Mouse (Mus musculus) midbrain, embryonic 14.5 days (tissue): ENCODE results near the gene Tmem156. TPM values are rescaled to one million over a fixed set of nuclear protein-coding genes. Genes with fewer than 3 reads are reported as not detected.

Source experiments
- ATAC-seq: fragments of 200-750 bp; cut with Nextera tagmentation; 2 replicates; pipeline ENCODE4 v1.8.0; 2017; ENCODE audit warnings: moderate number of reproducible peaks, moderate library complexity; ENCODE audit not compliant: low FRiP score, low TSS enrichment
- DNase-seq: peaks from one replicate; pipeline ENCODE4 v3.0.0-alpha.2; 2015
- H3K27ac ChIP-seq: fragments of 300-500 bp; sonication (generic); replicated peaks from 2 replicates; pipeline ENCODE4 v1.5.1; 2014; ENCODE audit warnings: mild to moderate bottlenecking, low read depth, low read length, moderate library complexity
- H3K27me3 ChIP-seq: fragments of 300-500 bp; sonication (generic); 2 replicates; pipeline ENCODE4 v1.6.1; 2014; ENCODE audit warnings: low read length, control low read depth, mixed read lengths; ENCODE audit not compliant: control insufficient read depth, insufficient read depth
- H3K36me3 ChIP-seq: fragments of 300-500 bp; sonication (generic); 2 replicates; pipeline ENCODE4 v1.6.1; 2014; ENCODE audit warnings: low read length, control low read depth; ENCODE audit not compliant: control insufficient read depth, insufficient read depth
- H3K4me1 ChIP-seq: fragments of 300-500 bp; sonication (generic); 2 replicates; pipeline ENCODE4 v1.6.1; 2014; ENCODE audit warnings: mild to moderate bottlenecking, antibody characterized with exemption, low read length, control low read depth; ENCODE audit not compliant: control insufficient read depth, insufficient read depth
- H3K4me2 ChIP-seq: fragments of 300-500 bp; sonication (generic); 2 replicates; pipeline ENCODE4 v1.6.1; 2014; ENCODE audit warnings: mild to moderate bottlenecking, low read length, moderate library complexity
- H3K4me3 ChIP-seq: fragments of 300-500 bp; sonication (generic); replicated peaks from 2 replicates; pipeline ENCODE4 v1.5.1; 2014; ENCODE audit warnings: low read depth, low read length
- H3K9ac ChIP-seq: fragments of 300-500 bp; sonication (generic); replicated peaks from 2 replicates; pipeline ENCODE4 v1.6.1; 2014; ENCODE audit warnings: mild to moderate bottlenecking, low read length, moderate library complexity
- H3K9me3 ChIP-seq: fragments of 300-500 bp; sonication (generic); 2 replicates; pipeline ENCODE4 v1.6.1; 2016; ENCODE audit warnings: low read length, control low read depth, mixed read lengths; ENCODE audit not compliant: control insufficient read depth
- WGBS: fragments of 180-500 bp; shearing (Covaris S2); extraction: QIAGEN DNeasy Blood & Tissue Kit; methylation state at CpG from one replicate; pipeline ENCODE4 v1.1.7; 2014; 5-methylcytosine and 5-hydroxymethylcytosine counted together
- polyA plus RNA-seq: library from polyadenylated mRNA; unstranded; fragments of >200 nt; fragmentation: Nextera tagmentation; extraction: Ambion mirVana; gene quantifications from 2 replicates; pipeline ENCODE4 v1.2.1, GENCODE M21; 2014

The Tmem156 gene
- not detected in 2 replicates for polyA plus RNA-seq

DNA sequence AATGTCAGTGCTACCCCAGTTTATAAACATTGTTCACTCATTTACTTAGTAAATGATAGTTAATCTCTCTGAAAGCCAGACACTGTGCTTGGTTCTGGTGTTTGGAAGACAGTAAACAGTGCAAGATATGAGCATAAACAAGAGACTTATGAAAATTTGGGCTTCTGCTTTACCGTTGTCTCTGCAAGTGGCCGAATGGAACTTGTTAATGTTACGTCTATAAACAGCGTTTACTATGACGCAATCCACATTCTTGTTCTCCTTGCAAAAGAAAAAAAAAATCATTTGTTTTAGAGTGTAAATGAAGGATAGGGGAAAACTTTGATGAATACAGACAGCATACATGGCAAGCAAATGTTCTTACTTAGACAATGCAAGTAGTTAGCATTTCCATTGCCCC is at the start of gene Tmem156:
TSS of gene Tmem156 (minus strand) at position 212 of the 400 bp plus-strand sequence.
- no peak for DNase-seq
- H3K27me3 ChIP-seq, result no peaks in the 10 kb centered on the region
- H3K9me3 ChIP-seq, result no peaks in the 10 kb centered on the region
- H3K4me2 ChIP-seq, result no peak within 1 kb of the TSS
- no peaks in the 10 kb centered on the region for H3K4me1 ChIP-seq
- no peak for ATAC-seq
- 88% methylated on average over 5 of the region's 5 CpGs for WGBS
- no peak within 1 kb of the TSS for H3K4me3 ChIP-seq
- H3K27ac ChIP-seq, result no peak within 1 kb of the TSS
- H3K36me3 ChIP-seq, result no peaks in the 10 kb centered on the region
- H3K9ac ChIP-seq, result no peak within 1 kb of the TSS

DNA sequence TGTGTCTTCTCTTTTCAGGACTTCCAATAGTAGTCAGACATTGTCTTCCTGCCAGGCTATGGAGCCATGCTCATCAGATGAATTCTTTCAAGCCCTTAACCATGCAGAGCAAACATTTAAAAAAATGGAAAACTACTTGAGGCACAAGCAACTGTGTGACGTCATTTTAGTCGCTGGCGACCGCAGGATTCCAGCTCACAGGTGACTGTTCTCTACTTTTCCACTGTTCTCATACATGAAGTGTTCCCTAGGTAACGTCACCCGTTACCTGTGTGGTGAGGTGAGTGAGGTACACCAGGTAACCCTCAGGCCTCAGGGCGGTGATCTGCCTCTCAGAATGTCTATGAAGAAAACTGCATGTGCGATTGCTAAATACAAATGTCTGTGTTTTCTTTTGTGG is 49.3 kb upstream of the Tmem156 start:
- Histone ChIP-seq H3K9me3 (no peaks in the 10 kb centered on the region), H3K36me3 (peaks cover 37% of the 10 kb centered on the region), H3K4me3 (no peak overlapping the region), H3K9ac (no peak overlapping the region), H3K27me3 (no peaks in the 10 kb centered on the region), H3K4me2 (no peak overlapping the region), H3K27ac (no peak overlapping the region), H3K4me1 (peaks cover 2% of the 10 kb centered on the region; the same call in 1 of the 2 replicates)
- 93% methylated on average over 8 of the region's 8 CpGs for WGBS
- no peak for ATAC-seq
- no peak for DNase-seq

- Histone ChIP-seq H3K36me3 (peaks cover 9% of the 10 kb centered on the region), H3K4me2 (no peak overlapping the region), H3K4me1 (peaks cover 13% of the 10 kb centered on the region; the same call in 1 of the 2 replicates), H3K4me3 (no peak overlapping the region), H3K9me3 (no peaks in the 10 kb centered on the region), H3K9ac (no peak overlapping the region), H3K27me3 (no peaks in the 10 kb centered on the region), H3K27ac (no peak overlapping the region)
- ATAC-seq, result no peak
- DNase-seq, result no peak
- WGBS, result 81% methylated on average over 6 of the region's 6 CpGs
Observed at GRCm38 (mm10) chr5:65137073-65137472, 45.1 kb upstream of the Tmem156 start.

- Histone ChIP-seq H3K27me3 (no peaks in the 10 kb centered on the region), H3K4me1 (peaks cover 13% of the 10 kb centered on the region; the same call in 1 of the 2 replicates), H3K4me3 (no peak overlapping the region), H3K27ac (no peak overlapping the region), H3K4me2 (peak overlapping the region; percentile 25; the same call in 1 of the 2 replicates), H3K9me3 (no peaks in the 10 kb centered on the region), H3K9ac (no peak overlapping the region), H3K36me3 (peaks cover under 1% of the 10 kb centered on the region; the same call in 1 of the 2 replicates)
- no peak for DNase-seq
- WGBS, result 86% methylated on average over 7 of the region's 7 CpGs
- no peak for ATAC-seq
Observed at GRCm38 (mm10) chr5:65136159-65136558, 44.2 kb upstream of the Tmem156 start.

DNA sequence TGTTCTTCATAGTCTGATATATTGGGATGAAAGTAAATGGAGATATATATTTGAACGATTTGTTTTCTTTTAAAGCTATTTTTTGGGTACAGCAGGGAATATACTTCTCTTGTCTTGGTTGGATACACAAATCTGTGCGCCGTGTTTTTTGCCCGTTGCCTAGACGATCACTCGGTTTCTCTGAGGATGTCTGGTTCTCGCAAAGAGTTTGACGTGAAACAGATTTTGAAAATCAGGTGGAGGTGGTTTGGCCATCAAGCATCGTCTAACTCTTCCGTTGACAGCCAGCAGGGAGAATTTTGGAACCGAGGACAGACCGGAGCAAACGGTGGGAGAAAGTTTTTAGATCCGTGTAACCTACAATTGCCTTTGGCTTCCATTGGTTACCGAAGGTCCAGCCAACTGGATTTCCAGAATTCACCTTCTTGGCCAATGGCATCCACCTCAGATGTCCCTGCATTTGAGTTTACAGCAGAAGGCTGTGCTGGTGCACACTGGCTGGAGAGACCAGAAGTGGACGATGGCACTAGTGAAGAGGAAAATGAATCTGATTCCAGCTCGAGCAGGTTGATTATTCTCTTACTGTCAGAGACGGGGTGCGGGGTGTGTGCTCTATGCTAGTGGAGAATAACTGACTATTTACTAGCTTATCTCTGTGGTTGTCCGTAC is 39.4 kb upstream of the Tmem156 start:
- H3K9me3 ChIP-seq, result no peaks in the 10 kb centered on the region
- H3K4me1 ChIP-seq, result peaks cover 11% of the 10 kb centered on the region; the same call in 1 of the 2 replicates
- no peaks in the 10 kb centered on the region for H3K27me3 ChIP-seq
- no peaks in the 10 kb centered on the region for H3K36me3 ChIP-seq
- WGBS, result 4% methylated on average over 20 of the region's 20 CpGs
- H3K4me3 ChIP-seq, result peak overlapping the region; percentile 51
- DNase-seq (peak; percentile 75), ATAC-seq (peak; percentile 43; the same call in 1 of the 2 replicates)
- peak overlapping the region; percentile 58 for H3K4me2 ChIP-seq
- peak overlapping the region; percentile 65 for H3K9ac ChIP-seq
- H3K27ac ChIP-seq, result peak overlapping the region; percentile 83

DNA sequence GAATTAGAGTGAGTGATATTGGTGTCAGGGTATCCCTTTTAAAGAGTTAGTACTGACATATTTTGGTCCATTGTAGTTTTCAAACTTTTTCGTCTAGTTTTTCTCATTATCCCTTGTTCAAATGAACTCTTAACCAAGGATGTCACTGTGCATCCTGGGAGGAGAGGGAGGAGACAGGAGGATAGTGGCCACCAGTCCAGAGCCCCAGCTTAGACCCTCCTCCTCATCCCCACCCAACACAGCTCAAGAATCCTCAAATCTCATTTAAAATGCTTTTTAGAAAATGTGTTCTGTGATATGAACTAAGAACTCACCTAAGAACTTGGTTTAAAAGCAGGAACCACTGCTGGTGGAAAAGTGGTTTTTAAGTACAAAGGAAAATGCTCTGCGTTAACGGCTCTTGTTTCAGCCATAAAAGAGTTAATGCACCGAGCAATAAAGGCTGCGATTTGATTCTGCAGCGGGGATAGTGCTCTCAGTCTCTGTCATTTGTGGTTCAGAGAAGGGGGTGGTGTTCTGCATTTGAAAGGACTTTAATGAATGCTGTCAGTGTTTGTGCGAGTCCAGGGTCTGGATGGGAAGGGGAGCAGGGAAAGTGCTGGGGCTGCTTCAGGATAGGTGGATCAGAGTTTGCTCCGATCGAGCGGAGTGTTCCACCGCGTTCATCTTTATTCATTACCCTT is 38.7 kb upstream of the Tmem156 start:
- DNase-seq (peak; percentile 83), ATAC-seq (peak; percentile 90)
- peaks cover 5% of the 10 kb centered on the region; the same call in 1 of the 2 replicates for H3K4me1 ChIP-seq
- no peaks in the 10 kb centered on the region for H3K36me3 ChIP-seq
- H3K4me2 ChIP-seq, result peak overlapping the region; percentile 58
- 1% methylated on average over 12 of the region's 12 CpGs for WGBS
- no peaks in the 10 kb centered on the region for H3K9me3 ChIP-seq
- H3K9ac ChIP-seq, result peak overlapping the region; percentile 65
- no peaks in the 10 kb centered on the region for H3K27me3 ChIP-seq
- peak overlapping the region; percentile 51 for H3K4me3 ChIP-seq
- H3K27ac ChIP-seq, result peak overlapping the region; percentile 83

- Histone ChIP-seq H3K9me3 (no peaks in the 10 kb centered on the region), H3K9ac (no peak overlapping the region), H3K4me2 (no peak overlapping the region), H3K27ac (no peak overlapping the region), H3K4me3 (no peak overlapping the region), H3K27me3 (no peaks in the 10 kb centered on the region), H3K4me1 (peaks cover 5% of the 10 kb centered on the region; the same call in 1 of the 2 replicates), H3K36me3 (no peaks in the 10 kb centered on the region)
- DNase-seq, result no peak
- no peak for ATAC-seq
- 91% methylated on average over 2 of the region's 2 CpGs for WGBS
Observed at GRCm38 (mm10) chr5:65128481-65128880, 36.5 kb upstream of the Tmem156 start.

DNA sequence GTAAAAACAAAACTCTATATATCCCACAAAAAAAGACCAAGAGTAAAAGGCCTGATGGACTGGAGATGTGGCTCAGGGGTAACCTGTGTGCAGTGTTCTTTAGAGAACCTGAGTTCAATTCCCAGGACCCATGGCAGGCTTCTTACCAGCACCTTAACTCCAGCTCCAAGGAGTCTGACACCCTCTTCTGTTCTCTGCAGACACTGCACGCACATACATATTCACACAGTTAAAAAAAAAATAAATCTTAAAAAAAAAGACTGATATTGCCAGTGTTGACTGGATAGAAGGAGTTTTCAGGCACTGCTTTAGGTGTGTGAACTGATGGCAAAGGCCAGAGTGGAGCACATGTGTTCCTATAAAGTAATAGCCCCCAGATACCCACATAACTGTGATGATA is 34.2 kb upstream of the Tmem156 start:
- Histone ChIP-seq H3K9me3 (no peaks in the 10 kb centered on the region), H3K4me3 (no peak overlapping the region), H3K9ac (no peak overlapping the region), H3K4me2 (no peak overlapping the region), H3K4me1 (no peaks in the 10 kb centered on the region; the same call in 1 of the 2 replicates), H3K36me3 (no peaks in the 10 kb centered on the region), H3K27me3 (no peaks in the 10 kb centered on the region), H3K27ac (no peak overlapping the region)
- no peak for ATAC-seq
- WGBS, result 86% methylated on average over 1 of the region's 1 CpGs
- no peak for DNase-seq
